Mouse (Mus musculus) limb, embryonic 14.5 days (tissue): Measurements from ENCODE around the gene Tpmt. TPM values are rescaled to one million over a fixed set of nuclear protein-coding genes. Genes with fewer than 3 reads are reported as not detected.

Experiments
- ATAC-seq: fragments of 200-750 bp; cut with Nextera tagmentation; 2 replicates; pipeline ENCODE4 v1.8.0; 2017; ENCODE audit warnings: low read depth, moderate number of reproducible peaks, moderate TSS enrichment; ENCODE audit not compliant: low FRiP score
- DNase-seq: peaks from one replicate; pipeline ENCODE4 v3.0.0-alpha.2; 2015; ENCODE audit warnings: low spot score
- H3K27ac ChIP-seq: fragments of 300-500 bp; sonication (generic); replicated peaks from 2 replicates; pipeline ENCODE4 v1.5.1; 2014; ENCODE audit warnings: low read depth, mild to moderate bottlenecking, low read length, moderate library complexity, mixed read lengths
- H3K27me3 ChIP-seq: fragments of 300-500 bp; sonication (generic); 2 replicates; pipeline ENCODE4 v1.6.1; 2014; ENCODE audit warnings: low read length, mixed read lengths; ENCODE audit not compliant: control insufficient read depth, insufficient read depth
- H3K36me3 ChIP-seq: fragments of 300-500 bp; sonication (generic); 2 replicates; pipeline ENCODE4 v1.6.1; 2014; ENCODE audit warnings: mild to moderate bottlenecking, low read length, moderate library complexity, mixed read lengths; ENCODE audit not compliant: control insufficient read depth, insufficient read depth
- H3K4me1 ChIP-seq: fragments of 300-500 bp; sonication (generic); 2 replicates; pipeline ENCODE4 v1.6.1; 2014; ENCODE audit warnings: antibody characterized with exemption, low read length, mixed read lengths; ENCODE audit not compliant: control insufficient read depth, insufficient read depth
- H3K4me2 ChIP-seq: fragments of 300-500 bp; sonication (generic); replicated peaks from 2 replicates; pipeline ENCODE4 v1.6.1; 2014; ENCODE audit warnings: low read depth, mild to moderate bottlenecking, low read length, moderate library complexity; ENCODE audit not compliant: severe bottlenecking
- H3K4me3 ChIP-seq: fragments of 300-500 bp; sonication (generic); replicated peaks from 2 replicates; pipeline ENCODE4 v1.5.1; 2014; ENCODE audit warnings: low read length
- H3K9ac ChIP-seq: fragments of 300-500 bp; sonication (generic); 2 replicates; pipeline ENCODE4 v1.6.1; 2014; ENCODE audit warnings: mild to moderate bottlenecking, low read depth, low read length, moderate library complexity; ENCODE audit not compliant: severe bottlenecking
- H3K9me3 ChIP-seq: fragments of 300-500 bp; sonication (generic); 2 replicates; pipeline ENCODE4 v1.6.1; 2016; ENCODE audit warnings: low read length; ENCODE audit not compliant: control insufficient read depth
- POLR2A ChIP-seq: fragments of 200-500 bp; IDR thresholded peaks from 2 replicates; pipeline ENCODE4 v1.8.0; 2012; ENCODE audit warnings: inconsistent platforms, mild to moderate bottlenecking, moderate library complexity, borderline replicate concordance; ENCODE audit not compliant: insufficient read depth, insufficient read length; ENCODE audit errors: extremely low read depth
- WGBS: fragments of 180-500 bp; shearing (Covaris S2); extraction: QIAGEN DNeasy Blood & Tissue Kit; methylation state at CpG from one replicate; pipeline ENCODE4 v1.1.7; 2014; 5-methylcytosine and 5-hydroxymethylcytosine counted together
- polyA plus RNA-seq, 2 experiments: library from polyadenylated mRNA; depleted of rRNA in 1 of 2; stranded (reverse) in 1 of 2; unstranded in 1 of 2; fragments of >200 nt; fragmentation: Nextera tagmentation in 1 of 2; extraction: Ambion mirVana in 1 of 2; gene quantifications; 2 replicates each; pipeline versions ENCODE4 v1.2.1 to v1.2.3; 2012 to 2014

Tpmt gene
- polyA plus RNA-seq, 2 experiments = 13.0 to 17.3 TPM

GRCm38 (mm10) chr13:47053971-47054370 is 9.4 kb upstream of the Tpmt start:
- no peak for TF ChIP-seq POLR2A
- no peaks in the 10 kb centered on the region for H3K4me1 ChIP-seq
- 93% methylated on average over 10 of the region's 10 CpGs for WGBS
- no peaks in the 10 kb centered on the region for H3K27me3 ChIP-seq
- no peak overlapping the region for H3K4me2 ChIP-seq
- H3K4me3 ChIP-seq = no peak overlapping the region
- H3K9me3 ChIP-seq = no peaks in the 10 kb centered on the region
- no peak overlapping the region for H3K9ac ChIP-seq
- ATAC-seq (no peak), DNase-seq (no peak)
- H3K36me3 ChIP-seq = peaks cover 51% of the 10 kb centered on the region
- H3K27ac ChIP-seq = no peak overlapping the region

- H3K36me3 ChIP-seq = peaks cover 49% of the 10 kb centered on the region
Measured at GRCm38 (mm10) chr13:47050009-47050408, 5.5 kb upstream of the Tpmt start.

GRCm38 (mm10) chr13:47047996-47048395 is 3.5 kb upstream of the Tpmt start:
- no peak overlapping the region for H3K9ac ChIP-seq
- H3K4me1 ChIP-seq = peaks cover 10% of the 10 kb centered on the region; the same call in 1 of the 2 replicates
- no peaks in the 10 kb centered on the region for H3K27me3 ChIP-seq
- H3K36me3 ChIP-seq = peaks cover 35% of the 10 kb centered on the region
- WGBS = 92% methylated on average over 4 of the region's 4 CpGs
- no peak overlapping the region for H3K27ac ChIP-seq
- TF ChIP-seq POLR2A = no peak
- H3K4me3 ChIP-seq = no peak overlapping the region
- DNase-seq (no peak), ATAC-seq (no peak)
- no peaks in the 10 kb centered on the region for H3K9me3 ChIP-seq
- H3K4me2 ChIP-seq = no peak overlapping the region

More at GRCm38 (mm10) chr13:47050009-47050408, 5.5 kb upstream of the Tpmt start:
- Histone ChIP-seq H3K9me3 (no peaks in the 10 kb centered on the region), H3K4me3 (no peak overlapping the region), H3K4me2 (no peak overlapping the region), H3K27me3 (no peaks in the 10 kb centered on the region), H3K27ac (no peak overlapping the region), H3K9ac (no peak overlapping the region), H3K4me1 (0 out of 2 replicates have a peak, but pooled peaks cover 3% of the 10 kb centered on the region)
- ATAC-seq = no peak
- no peak for DNase-seq
- TF ChIP-seq POLR2A = no peak
- WGBS = 81% methylated on average over 4 of the region's 4 CpGs

- DNase-seq = no peak
- Histone ChIP-seq H3K9me3 (no peaks in the 10 kb centered on the region), H3K27me3 (no peaks in the 10 kb centered on the region), H3K9ac (peak overlapping the region; percentile 65), H3K4me1 (peaks cover 10% of the 10 kb centered on the region; the same call in 1 of the 2 replicates), H3K27ac (0 out of 2 replicates have a peak overlapping the region, but pooled peaks have one; percentile 48), H3K4me3 (peak overlapping the region; percentile 63), H3K4me2 (peak overlapping the region; percentile 97), H3K36me3 (peaks cover 4% of the 10 kb centered on the region; the same call in 1 of the 2 replicates)
- peak; percentile 5 for ATAC-seq
- 3% methylated on average over 24 of the region's 45 CpGs for WGBS
- no peak for TF ChIP-seq POLR2A
Measured at GRCm38 (mm10) chr13:47043833-47044616, 512 bp downstream of the Tpmt start.

GRCm38 (mm10) chr13:47043030-47043680 is 1.4 kb downstream of the Tpmt start, which contains the start of gene Kdm1b:
Kdm1b (plus strand) TSS chr13:47043499.
- peak; percentile 96 for ATAC-seq
- H3K36me3 ChIP-seq = no peaks in the 10 kb centered on the region
- peak within 1 kb of the TSS; percentile 97 for H3K4me2 ChIP-seq
- no peaks in the 10 kb centered on the region for H3K27me3 ChIP-seq
- peak within 1 kb of the TSS; percentile 65 for H3K9ac ChIP-seq
- no peaks in the 10 kb centered on the region for H3K9me3 ChIP-seq
- H3K4me1 ChIP-seq = peaks cover 10% of the 10 kb centered on the region; the same call in 1 of the 2 replicates
- TF ChIP-seq POLR2A = peak; percentile 71; the same call in 1 of the 2 replicates
- WGBS = under 1% methylated on average over 39 of the region's 48 CpGs
- peak within 1 kb of the TSS; percentile 48; the same call in 1 of the 2 replicates for H3K27ac ChIP-seq
- peak within 1 kb of the TSS; percentile 63 for H3K4me3 ChIP-seq
- DNase-seq = peak; percentile 96
